Mouse (Mus musculus): ENCODE data around the gene Crhr1.

GRCm38 (mm10) chr11:104206573-104206972 lies 73.9 kb downstream of the Crhr1 start:
- TF ChIP-seq ETS1 (IDR thresholded peaks at IDR 0.05; ENCODE audit: low read depth, low read length) = no peak
- no peak for TF ChIP-seq CTCF (IDR thresholded peaks at IDR 0.05 in 2 of 3, conservative IDR thresholded peaks at IDR 0.05 in 1 of 3; ENCODE audit: control insufficient read depth in 1 of 3, insufficient read depth in 1 of 3, low read depth in 2 of 3, low read length in 3 of 3, poor library complexity in 1 of 3, severe bottlenecking in 1 of 3)
- TF ChIP-seq SMC3 (IDR thresholded peaks at IDR 0.05; ENCODE audit: low read depth, low read length) = no peak
- no peak for TF ChIP-seq MAZ (IDR thresholded peaks at IDR 0.05; ENCODE audit: low read depth, low read length)
- TF ChIP-seq HCFC1 (IDR thresholded peaks at IDR 0.05; ENCODE audit: low read depth, low read length) = no peak
- no peak for TF ChIP-seq POLR2A (IDR thresholded peaks at IDR 0.05; ENCODE audit: control insufficient read depth in 1 of 2, insufficient read depth in 1 of 2, low read depth in 1 of 2, low read length in 2 of 2, poor library complexity in 1 of 2)
- TF ChIP-seq USF1 (IDR thresholded peaks at IDR 0.05; ENCODE audit: low read depth, low read length) = no peak
- TF ChIP-seq NELFE (IDR thresholded peaks at IDR 0.05; ENCODE audit: low read depth, low read length) = no peak
- TF ChIP-seq UBTF (IDR thresholded peaks at IDR 0.05; ENCODE audit: borderline replicate concordance, insufficient read depth, low read depth, low read length) = no peak
- no peak for TF ChIP-seq ZC3H11A (IDR thresholded peaks at IDR 0.05; ENCODE audit: low read depth, low read length)
- no peak for TF ChIP-seq POLR2AphosphoS5 (IDR thresholded peaks at IDR 0.05; ENCODE audit: borderline replicate concordance, low read depth, low read length)
- no peak for TF ChIP-seq GATA1 (IDR thresholded peaks at IDR 0.05; ENCODE audit: low read depth, low read length)
- no peak for TF ChIP-seq KAT2A (conservative IDR thresholded peaks at IDR 0.05; ENCODE audit: low read depth, low read length)

All from MEL (cell line).